ENCODE assay signal across 27 mouse cellular contexts in genomic region chr9:69404671-69405070, GRCm38 (mm10). TPM values are rescaled to one million over a fixed set of nuclear protein-coding genes. Genes with fewer than 3 reads are reported as not detected.
DNase-seq lines count a peak whose midpoint lies in the region; TF ChIP-seq lines count a peak whose summit lies in the region.
"Had no signal": no experiment of that assay in that cellular context is flagged by ENCODE, and none has a peak within 500 bp of the region (broad histone marks: within the 10 kb centered on the region; RNA-seq: fewer than 3 reads in every experiment).

No protein-coding gene starts in this region.

- intact Hi-C loops in gastrocnemius, adult 2 months (cut with DNase I), result no loop called here

- no peak for TF ChIP-seq CTCF in gastrocnemius, adult 2 months (IDR thresholded peaks at IDR 0.05)

- H3K4me3 ChIP-seq in gastrocnemius, adult 2 months, result no peak overlapping the region
- H3K4me3 ChIP-seq: embryonic facial prominence, embryonic 10.5 days; embryonic facial prominence, embryonic 13.5 days; erythroblast, embryonic 14.5 days; forebrain, embryonic 13.5 days; heart, adult 2 months; heart, embryonic 10.5 days; heart, embryonic 13.5 days had no signal

- no peak for DNase-seq in gastrocnemius, adult 2 months
- no peak for DNase-seq in gastrocnemius, postnatal 25 days
- DNase-seq in MN1 (ENCODE audit: low spot score), result peak; percentile 69
- peak; percentile 35 for DNase-seq in brain, adult 2 months (ENCODE audit: low read depth, low spot score)
- no peak for DNase-seq in layer of hippocampus, adult 9-11 months
- DNase-seq in kidney, adult 18-20 months, result no peak
- DNase-seq: adrenal gland, adult 8-10 months; adrenal gland, postnatal 25 days; B cell, adult 2 months; cerebellum, adult 11-12 months; cerebellum, adult 8-10 months; cerebellum, postnatal 10 days; cerebellum, postnatal 36 days; embryo, embryonic 11 days; forebrain, postnatal 0 days; gastrocnemius, postnatal 36 days; heart, adult 2 months; heart, postnatal 14 days; heart, postnatal 4 days had no signal

- H3K27ac ChIP-seq in gastrocnemius, adult 2 months, result peak overlapping the region; percentile 35; the same call in 1 of the 2 replicates
- H3K27ac ChIP-seq: embryonic facial prominence, embryonic 10.5 days; embryonic facial prominence, embryonic 13.5 days; forebrain, embryonic 13.5 days; heart, adult 2 months; heart, embryonic 10.5 days; heart, embryonic 13.5 days; hindbrain, embryonic 14.5 days; hindbrain, postnatal 0 days had no signal

RNA-seq across cellular contexts. Expression of gene Ice2, which starts 7.0 kb away (rescaled TPM):
- 1 to 10 TPM; 4.7 to 7.1 TPM for total RNA-seq in gastrocnemius, adult 2 months (2021)
- 1 to 10 TPM; 3.8 to 4.9 TPM for total RNA-seq in gastrocnemius, postnatal 25 days (2021)

RNA-seq across cellular contexts. Expression of gene Anxa2, which starts 48.7 kb away (rescaled TPM):
- total RNA-seq in gastrocnemius, adult 2 months (2021), result 10 to 100 TPM; 28.0 to 52.6 TPM
- total RNA-seq in gastrocnemius, postnatal 25 days (2021), result 10 to 100 TPM; 52.8 to 74.7 TPM

Comparison
In these comparisons a context has a peak if more than half of its experiments do, and no peak if none do; other contexts are left out.
1. DNase-seq: peak in MN1 (single experiment) and brain, adult 2 months (single experiment); none in gastrocnemius, adult 2 months (single experiment), gastrocnemius, postnatal 25 days (single experiment), layer of hippocampus, adult 9-11 months (single experiment) and kidney, adult 18-20 months (single experiment).